In genomic region chr19:4439161-4439801, GRCm38 (mm10) we compare ENCODE assay signal across 8 mouse cellular contexts. TPM values are rescaled to one million over a fixed set of nuclear protein-coding genes. Genes with fewer than 3 reads are reported as not detected.
A peak's percentile ranks its signal among the peaks of the same experiment; 100 is the strongest.
DNase-seq lines count a peak whose midpoint lies in the region; ATAC-seq and TF ChIP-seq lines count a peak whose summit lies in the region.

Rhod (minus strand) TSS chr19:4439432.

- intact Hi-C loops in left cerebral cortex, adult 2 months (cut with DNase I): no loop called here
- intact Hi-C loops in left cerebral cortex, postnatal 25 days (cut with DNase I): no loop called here

- H3K9me3 ChIP-seq in heart, embryonic 12.5 days (replicated peaks): no peaks in the 10 kb centered on the region; the same call in 1 of the 2 replicates
- no peaks in the 10 kb centered on the region for H3K9me3 ChIP-seq in kidney, postnatal 0 days (replicated peaks; ENCODE audit: low read length)

- peak within 1 kb of the TSS; percentile 89 for H3K4me2 ChIP-seq in heart, embryonic 12.5 days
- H3K4me2 ChIP-seq in kidney, postnatal 0 days (ENCODE audit: low read length): peak within 1 kb of the TSS; percentile 94

- peaks cover 8% of the 10 kb centered on the region for H3K36me3 ChIP-seq in heart, embryonic 12.5 days
- H3K36me3 ChIP-seq in kidney, postnatal 0 days (ENCODE audit: insufficient read depth, low read length): 0 out of 2 replicates have a peak, but pooled peaks cover 4% of the 10 kb centered on the region

- H3K4me3 ChIP-seq in left cerebral cortex, adult 2 months: peak within 1 kb of the TSS; percentile 44
- H3K4me3 ChIP-seq in heart, embryonic 12.5 days: peak within 1 kb of the TSS; percentile 87
- H3K4me3 ChIP-seq in kidney, postnatal 0 days (replicated peaks; ENCODE audit: low read depth, low read length): peak within 1 kb of the TSS; percentile 83

- H3K4me1 ChIP-seq in heart, embryonic 12.5 days (replicated peaks): peaks cover 49% of the 10 kb centered on the region
- H3K4me1 ChIP-seq in kidney, postnatal 0 days (replicated peaks; ENCODE audit: insufficient read depth, low read length): peaks cover 20% of the 10 kb centered on the region

- no peak for DNase-seq in left cerebral cortex, adult 2 months (ENCODE audit: extremely low spot score in 1 of 2, low spot score in 2 of 2)
- DNase-seq in left cerebral cortex, postnatal 25 days (ENCODE audit: low spot score in 2 of 2): no peak
- peak; percentile 77 for DNase-seq in embryo, embryonic 11 days
- peak; percentile 69 for DNase-seq in kidney, postnatal 0 days (ENCODE audit: low spot score)
- peak; percentile 76 for DNase-seq in lung, postnatal 36 days
- peak; percentile 85 for DNase-seq in testis, postnatal 10 days (ENCODE audit: low spot score)
- DNase-seq in frontal cortex, postnatal 25 days (ENCODE audit: low spot score in 2 of 2): no peak

- ATAC-seq in heart, embryonic 12.5 days (ENCODE audit: insufficient number of reproducible peaks, low FRiP score): peak; percentile 58
- ATAC-seq in kidney, postnatal 0 days (replicated peaks; ENCODE audit: low FRiP score, low read depth): peak; percentile 29

- no peak for TF ChIP-seq CTCF in left cerebral cortex, adult 2 months (IDR thresholded peaks at IDR 0.05)
- TF ChIP-seq CTCF in kidney, postnatal 0 days (IDR thresholded peaks at IDR 0.05; ENCODE audit: low read depth): 0 out of 2 replicates have a peak, but pooled peaks have one; percentile 10

- under 1% methylated on average over 50 of the region's 51 CpGs for WGBS in heart, embryonic 12.5 days
- WGBS in kidney, postnatal 0 days: under 1% methylated on average over 51 of the region's 51 CpGs

- no peaks in the 10 kb centered on the region for H3K27me3 ChIP-seq in heart, embryonic 12.5 days (replicated peaks)
- no peaks in the 10 kb centered on the region for H3K27me3 ChIP-seq in kidney, postnatal 0 days (ENCODE audit: insufficient read depth, low read length)

- no peak within 1 kb of the TSS for H3K27ac ChIP-seq in left cerebral cortex, adult 2 months
- H3K27ac ChIP-seq in heart, embryonic 12.5 days (ENCODE audit: poor library complexity, severe bottlenecking): peak within 1 kb of the TSS; percentile 26
- H3K27ac ChIP-seq in kidney, postnatal 0 days: peak within 1 kb of the TSS; percentile 94

- H3K9ac ChIP-seq in heart, embryonic 12.5 days: peak within 1 kb of the TSS; percentile 87
- peak within 1 kb of the TSS; percentile 79 for H3K9ac ChIP-seq in kidney, postnatal 0 days (ENCODE audit: low read depth, low read length)

RNA-seq across cellular contexts. Expression of gene Rhod, which starts in this region (rescaled TPM):
- total RNA-seq in left cerebral cortex, adult 2 months (2021): 1 to 10 TPM in 1 of 2 experiments, under 1 TPM in 1; 0.75 to 1.2 TPM
- total RNA-seq in left cerebral cortex, postnatal 25 days (2021): under 1 TPM; 0.57 to 0.64 TPM
- polyA plus RNA-seq in heart, embryonic 12.5 days (2016; fragmentation: Nextera tagmentation; extraction: Ambion mirVana): 23.8 and 25.6 TPM in 2 replicates
- 49.3 and 49.7 TPM in 2 replicates for polyA plus RNA-seq in kidney, postnatal 0 days (2015; fragmentation: Nextera tagmentation; extraction: Ambion mirVana)

Comparison
In these comparisons a context has a peak if more than half of its experiments do, and no peak if none do; other contexts are left out.
1. DNase-seq: peak in embryo, embryonic 11 days (single experiment), kidney, postnatal 0 days (single experiment), lung, postnatal 36 days (single experiment) and testis, postnatal 10 days (single experiment); none in left cerebral cortex, adult 2 months (0 of 2), left cerebral cortex, postnatal 25 days (0 of 2) and frontal cortex, postnatal 25 days (0 of 2).
2. Peak in every context shown above with its lines, with median percentiles within 50 percentile points of each other: H3K4me3 ChIP-seq.